Mouse (Mus musculus) liver, embryonic 14.5 days (tissue): ENCODE data around the gene Slc22a17. TPM values are rescaled to one million over a fixed set of nuclear protein-coding genes. Genes with fewer than 3 reads are reported as not detected.

Source experiments
- ATAC-seq: fragments of 200-750 bp; cut with Nextera tagmentation; 2 replicates; pipeline ENCODE4 v1.8.0; 2017; ENCODE audit warnings: moderate number of reproducible peaks, mild to moderate bottlenecking, moderate library complexity; ENCODE audit not compliant: insufficient read depth
- DNase-seq, 3 experiments: peaks; one replicate each; pipeline ENCODE4 v3.0.0-alpha.2; 2012 to 2013; ENCODE audit warnings: low read depth in 3 of 3, low spot score in 3 of 3
- H3K27ac ChIP-seq: fragments of 300-500 bp; sonication (generic); 2 replicates; pipeline ENCODE4 v1.5.1; 2014; ENCODE audit warnings: moderate library complexity, mild to moderate bottlenecking, control low read depth, inconsistent platforms
- H3K27me3 ChIP-seq: fragments of 300-500 bp; sonication (generic); 2 replicates; pipeline ENCODE4 v1.6.1; 2014; ENCODE audit warnings: mild to moderate bottlenecking, low read length, moderate library complexity; ENCODE audit not compliant: control insufficient read depth, insufficient read depth
- H3K36me3 ChIP-seq: fragments of 300-500 bp; sonication (generic); replicated peaks from 2 replicates; pipeline ENCODE4 v1.6.1; 2014; ENCODE audit warnings: low read depth; ENCODE audit not compliant: control insufficient read depth, insufficient read depth
- H3K4me1 ChIP-seq, 2 experiments: fragments of 200-500 bp in 1 of 2; fragments of 300-500 bp in 1 of 2; sonication (generic) in 1 of 2; replicated peaks; 2 replicates each; pipeline ENCODE4 v1.6.1; 2012 to 2014; ENCODE audit warnings: antibody characterized with exemption in 1 of 2, inconsistent platforms in 1 of 2, low read length in 1 of 2; ENCODE audit not compliant: control insufficient read depth in 2 of 2, insufficient read depth in 2 of 2
- H3K4me2 ChIP-seq: fragments of 300-500 bp; sonication (generic); 2 replicates; pipeline ENCODE4 v1.6.1; 2014; ENCODE audit warnings: low read depth, mild to moderate bottlenecking, control low read depth, moderate library complexity
- H3K4me3 ChIP-seq, 2 experiments: fragments of 200-500 bp in 1 of 2; fragments of 300-500 bp in 1 of 2; sonication (generic) in 1 of 2; 2 replicates each; pipeline ENCODE4 v1.5.1; 2012 to 2014; ENCODE audit warnings: low read depth in 2 of 2, low read length in 2 of 2, mild to moderate bottlenecking in 2 of 2, control low read depth in 1 of 2, inconsistent platforms in 1 of 2, moderate library complexity in 1 of 2; ENCODE audit not compliant: insufficient read depth in 1 of 2
- H3K9ac ChIP-seq: fragments of 300-500 bp; sonication (generic); replicated peaks from 2 replicates; pipeline ENCODE4 v1.6.1; 2014; ENCODE audit warnings: mild to moderate bottlenecking, control low read depth, moderate library complexity
- H3K9me3 ChIP-seq: fragments of 300-500 bp; sonication (generic); 2 replicates; pipeline ENCODE4 v1.6.1; 2016; ENCODE audit warnings: low read length, mixed read lengths; ENCODE audit not compliant: control insufficient read depth
- CTCF ChIP-seq: IDR thresholded peaks from 2 replicates; pipeline ENCODE4 v1.5.1; 2016; ENCODE audit warnings: antibody characterized with exemption, low read depth, control low read depth
- EP300 ChIP-seq: IDR thresholded peaks from 2 replicates; pipeline ENCODE4 v1.6.1; 2016; ENCODE audit warnings: antibody characterized with exemption, low read depth
- WGBS: fragments of 180-500 bp; shearing (Covaris S2); extraction: QIAGEN DNeasy Blood & Tissue Kit; methylation state at CpG from one replicate; pipeline ENCODE4 v1.1.7; 2014; ENCODE audit not compliant: insufficient replicate concordance; 5-methylcytosine and 5-hydroxymethylcytosine counted together
- polyA plus RNA-seq, 2 experiments: library from polyadenylated mRNA; depleted of rRNA in 1 of 2; stranded (reverse) in 1 of 2; unstranded in 1 of 2; fragments of >200 nt; fragmentation: Nextera tagmentation in 1 of 2; extraction: Ambion mirVana in 1 of 2; gene quantifications; 2 replicates each; pipeline versions ENCODE4 v1.2.1 to v1.2.3; 2012 to 2014

Slc22a17 gene
- polyA plus RNA-seq, 2 experiments: 0.79 to 4.2 TPM

GRCm38 (mm10) chr14:54940176-54940530 is 27.2 kb upstream of the Slc22a17 start:
- TF ChIP-seq CTCF (no peak), EP300 (no peak)
- Histone ChIP-seq H3K27me3 (no peaks in the 10 kb centered on the region), H3K27ac (no peak overlapping the region), H3K4me1 (no peaks in the 10 kb centered on the region), H3K4me3 (no peak overlapping the region), H3K36me3 (no peaks in the 10 kb centered on the region), H3K9ac (no peak overlapping the region), H3K4me2 (no peak overlapping the region), H3K9me3 (no peaks in the 10 kb centered on the region)
- DNase-seq: no peak
- no peak for ATAC-seq
- 50% methylated on average over 3 of the region's 3 CpGs for WGBS

DNA sequence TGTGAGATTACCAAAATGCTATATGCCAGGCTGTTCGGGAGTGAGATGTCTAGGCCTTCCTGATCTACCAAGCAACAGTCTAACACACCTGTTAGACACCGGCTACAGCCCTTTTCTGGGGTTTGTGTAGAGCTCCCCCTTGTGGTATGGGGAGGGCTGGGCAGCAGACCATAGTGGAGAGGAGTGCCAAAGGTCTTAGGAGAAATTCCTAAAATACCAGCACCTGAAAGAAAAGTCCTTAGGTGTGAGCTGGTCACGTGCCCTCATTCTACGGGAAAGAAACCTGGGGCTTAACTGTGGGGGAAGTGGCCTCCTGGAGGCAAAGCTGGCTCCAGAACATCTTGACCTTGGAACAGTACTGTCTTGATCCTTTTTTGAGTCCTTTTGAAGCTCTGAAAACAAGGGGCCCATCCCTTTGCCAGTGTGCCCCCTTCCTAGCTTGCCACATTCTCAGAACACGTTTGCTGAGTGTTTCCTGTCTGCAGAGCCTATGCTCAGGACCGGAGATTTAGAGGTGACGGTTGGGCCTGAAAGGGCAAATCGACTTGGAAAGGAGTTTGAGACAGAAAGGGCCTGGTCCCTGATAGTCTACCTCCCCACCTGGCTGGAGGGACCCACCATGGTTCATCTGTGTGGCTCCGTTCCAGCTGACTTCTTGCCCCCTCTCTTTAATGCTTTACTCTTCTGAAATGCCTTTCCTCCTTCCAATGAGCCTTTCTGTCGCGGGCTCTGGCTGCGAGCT is 26.7 kb upstream of the Slc22a17 start:
- 40% methylated on average over 12 of the region's 12 CpGs for WGBS
- Histone ChIP-seq H3K27me3 (no peaks in the 10 kb centered on the region), H3K9me3 (no peaks in the 10 kb centered on the region), H3K4me3 (no peak overlapping the region), H3K9ac (no peak overlapping the region), H3K36me3 (no peaks in the 10 kb centered on the region), H3K27ac (no peak overlapping the region), H3K4me1 (no peaks in the 10 kb centered on the region), H3K4me2 (no peak overlapping the region)
- ATAC-seq (no peak), DNase-seq (peak; percentile 26 to 35 (median 34))
- TF ChIP-seq EP300: no peak
- peak; percentile 88 for TF ChIP-seq CTCF

DNA sequence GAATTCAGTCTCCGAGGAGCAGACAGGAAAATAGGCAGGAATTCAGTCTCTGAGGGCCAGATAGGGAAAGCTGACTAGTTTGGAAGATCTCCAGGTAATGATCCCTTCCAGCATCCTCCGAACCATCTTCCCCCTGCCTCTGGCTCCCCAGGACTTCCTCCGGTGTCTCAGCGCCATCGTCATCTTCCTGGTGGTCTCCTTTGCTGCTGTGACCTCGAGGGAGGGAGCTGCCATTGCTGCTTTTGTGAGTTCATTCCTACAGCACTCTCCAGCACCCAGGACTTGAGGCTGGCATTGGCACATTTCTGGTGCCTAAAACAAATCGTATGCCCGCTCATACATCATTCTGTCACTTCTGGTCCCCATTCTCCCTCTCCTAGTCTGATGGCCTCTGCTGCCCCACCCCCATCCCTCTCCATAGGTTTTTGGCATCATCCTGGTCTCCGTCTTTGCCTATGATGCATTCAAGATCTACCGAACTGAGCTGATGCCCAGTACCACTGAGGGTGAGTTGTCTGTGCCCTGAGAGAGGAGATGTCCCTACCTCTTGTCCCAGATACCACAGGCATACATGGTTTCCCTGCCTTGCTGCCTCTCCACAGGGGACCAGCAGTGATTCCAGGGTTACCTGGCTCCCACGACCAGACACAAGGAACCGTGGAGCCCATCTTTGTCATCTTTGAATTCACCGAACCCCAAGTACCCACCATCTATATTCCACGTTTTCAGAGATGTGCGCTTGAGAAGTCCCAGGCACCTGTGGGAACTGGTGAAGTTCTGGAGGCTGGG is 25.7 kb upstream of the Slc22a17 start:
- Histone ChIP-seq H3K9ac (no peak overlapping the region), H3K4me3 (no peak overlapping the region), H3K27me3 (no peaks in the 10 kb centered on the region), H3K4me1 (no peaks in the 10 kb centered on the region), H3K9me3 (no peaks in the 10 kb centered on the region), H3K36me3 (no peaks in the 10 kb centered on the region), H3K4me2 (no peak overlapping the region), H3K27ac (no peak overlapping the region)
- ATAC-seq (no peak), DNase-seq (no peak)
- TF ChIP-seq EP300 (no peak), CTCF (no peak)
- WGBS: 60% methylated on average over 15 of the region's 15 CpGs

DNA sequence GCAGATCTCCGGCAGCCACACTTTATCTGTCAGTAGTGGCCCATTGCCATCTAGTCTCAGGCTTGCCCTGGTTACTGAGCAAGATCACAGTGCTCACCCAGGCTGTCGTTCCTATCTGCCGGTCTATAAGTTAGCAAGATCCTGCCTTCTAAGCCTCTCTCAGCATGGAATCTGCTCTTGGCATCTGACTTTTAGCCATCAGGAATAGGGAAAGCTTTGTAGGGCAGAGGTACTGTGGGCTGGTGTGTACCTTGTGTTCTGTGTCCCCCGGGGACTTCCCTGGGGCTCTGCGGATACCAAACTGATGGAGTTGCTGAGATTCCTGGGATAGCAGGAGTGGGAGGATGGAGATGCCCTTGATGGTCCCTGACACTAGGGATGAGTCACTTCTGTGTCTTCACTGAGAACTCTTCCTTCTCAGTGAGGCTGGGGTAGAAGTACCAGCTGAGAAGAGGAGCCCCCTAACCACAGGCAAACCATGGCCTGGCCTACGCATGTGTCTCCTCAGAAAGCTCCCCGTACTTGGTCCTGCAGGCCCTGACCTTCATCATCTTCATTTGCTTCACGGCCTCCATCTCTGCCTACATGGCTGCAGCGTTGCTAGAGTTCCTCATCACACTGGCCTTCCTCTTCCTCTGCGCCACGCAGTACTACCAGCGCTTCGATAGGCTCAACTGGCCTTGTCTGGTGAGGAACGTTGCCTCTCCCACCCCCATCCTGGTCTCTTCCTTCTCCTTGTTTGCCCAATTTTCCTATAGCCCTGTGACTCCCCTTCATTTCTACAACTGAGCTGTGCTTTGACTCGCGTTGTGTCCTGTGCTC is 24.6 kb upstream of the Slc22a17 start:
- ATAC-seq (no peak), DNase-seq (no peak)
- Histone ChIP-seq H3K27ac (no peak overlapping the region), H3K9ac (no peak overlapping the region), H3K4me1 (no peaks in the 10 kb centered on the region), H3K4me3 (no peak overlapping the region), H3K36me3 (no peaks in the 10 kb centered on the region), H3K27me3 (no peaks in the 10 kb centered on the region), H3K9me3 (no peaks in the 10 kb centered on the region), H3K4me2 (no peak overlapping the region)
- 70% methylated on average over 16 of the region's 16 CpGs for WGBS
- TF ChIP-seq CTCF: no peak
- no peak for TF ChIP-seq EP300

GRCm38 (mm10) chr14:54936831-54937160 is 23.9 kb upstream of the Slc22a17 start:
- no peak overlapping the region for H3K9ac ChIP-seq
- TF ChIP-seq EP300 (no peak), CTCF (no peak)
- H3K27ac ChIP-seq: no peak overlapping the region
- no peak overlapping the region for H3K4me3 ChIP-seq
- DNase-seq: no peak
- no peaks in the 10 kb centered on the region for H3K27me3 ChIP-seq
- no peak for ATAC-seq
- H3K4me1 ChIP-seq: no peaks in the 10 kb centered on the region
- no peak overlapping the region for H3K4me2 ChIP-seq
- 15% methylated on average over 6 of the region's 6 CpGs for WGBS
- no peaks in the 10 kb centered on the region for H3K36me3 ChIP-seq
- H3K9me3 ChIP-seq: no peaks in the 10 kb centered on the region
